Mouse (Mus musculus) adrenal gland, adult 10 weeks (tissue): ENCODE data around the gene Nlgn1. TPM values are rescaled to one million over a fixed set of nuclear protein-coding genes. Genes with fewer than 3 reads are reported as not detected.

ENCODE experiments used
- polyA plus RNA-seq: library from polyadenylated mRNA; stranded (reverse); fragments of 350-450 nt; fragmentation: Illumina TruSeq; extraction: RNeasy Lipid Tissue Mini Kit (QIAGEN cat#74804); gene quantifications from one replicate; pipeline ENCODE4 v1.2.3, GENCODE M21; 2014; ENCODE audit warnings: low read depth, low replicate concordance

The Nlgn1 gene
- polyA plus RNA-seq = 1.6 TPM

GRCm38 (mm10) chr3:26332400-26333238 is at the start of gene Nlgn1:
Gene Nlgn1, minus strand, starts transcription at chr3:26332460.

